Mouse (Mus musculus): ENCODE data around the gene Nol3.

The Nol3 gene

DNA sequence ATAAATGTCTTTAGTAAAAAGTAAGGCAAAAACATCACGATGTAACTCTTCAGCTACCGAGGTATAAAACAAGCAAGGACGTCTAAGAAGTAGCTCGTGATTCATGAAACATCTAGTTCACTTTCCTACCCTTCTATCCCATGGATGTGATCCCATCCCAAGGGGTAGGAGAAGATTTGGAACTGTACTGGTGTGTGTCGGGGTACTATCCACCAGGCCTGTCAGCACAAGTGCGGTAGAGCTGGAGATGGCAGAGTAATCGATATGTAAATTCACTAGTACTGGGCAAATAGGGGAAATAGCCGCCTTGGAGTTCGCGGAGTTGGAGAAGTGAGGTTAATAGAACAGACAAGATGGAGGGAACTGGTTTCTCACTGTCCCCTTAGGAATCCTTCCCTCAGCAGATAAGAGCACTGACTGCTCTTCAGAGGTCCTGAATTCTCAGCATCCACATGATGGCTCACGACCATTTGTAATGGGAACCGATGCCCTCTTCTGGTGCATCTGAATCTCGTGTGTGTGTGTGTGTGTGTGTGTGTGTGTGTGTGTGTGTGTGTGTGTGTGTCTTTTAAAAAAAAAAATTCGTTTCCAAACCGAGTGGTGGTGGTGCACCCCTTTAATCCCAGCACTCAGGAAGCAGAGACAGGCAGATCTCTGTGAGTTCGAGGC, 12.6 kb upstream of the Nol3 start:
- peak; percentile 30 for DNase-seq (ENCODE audit: low read depth, low spot score)

DNA sequence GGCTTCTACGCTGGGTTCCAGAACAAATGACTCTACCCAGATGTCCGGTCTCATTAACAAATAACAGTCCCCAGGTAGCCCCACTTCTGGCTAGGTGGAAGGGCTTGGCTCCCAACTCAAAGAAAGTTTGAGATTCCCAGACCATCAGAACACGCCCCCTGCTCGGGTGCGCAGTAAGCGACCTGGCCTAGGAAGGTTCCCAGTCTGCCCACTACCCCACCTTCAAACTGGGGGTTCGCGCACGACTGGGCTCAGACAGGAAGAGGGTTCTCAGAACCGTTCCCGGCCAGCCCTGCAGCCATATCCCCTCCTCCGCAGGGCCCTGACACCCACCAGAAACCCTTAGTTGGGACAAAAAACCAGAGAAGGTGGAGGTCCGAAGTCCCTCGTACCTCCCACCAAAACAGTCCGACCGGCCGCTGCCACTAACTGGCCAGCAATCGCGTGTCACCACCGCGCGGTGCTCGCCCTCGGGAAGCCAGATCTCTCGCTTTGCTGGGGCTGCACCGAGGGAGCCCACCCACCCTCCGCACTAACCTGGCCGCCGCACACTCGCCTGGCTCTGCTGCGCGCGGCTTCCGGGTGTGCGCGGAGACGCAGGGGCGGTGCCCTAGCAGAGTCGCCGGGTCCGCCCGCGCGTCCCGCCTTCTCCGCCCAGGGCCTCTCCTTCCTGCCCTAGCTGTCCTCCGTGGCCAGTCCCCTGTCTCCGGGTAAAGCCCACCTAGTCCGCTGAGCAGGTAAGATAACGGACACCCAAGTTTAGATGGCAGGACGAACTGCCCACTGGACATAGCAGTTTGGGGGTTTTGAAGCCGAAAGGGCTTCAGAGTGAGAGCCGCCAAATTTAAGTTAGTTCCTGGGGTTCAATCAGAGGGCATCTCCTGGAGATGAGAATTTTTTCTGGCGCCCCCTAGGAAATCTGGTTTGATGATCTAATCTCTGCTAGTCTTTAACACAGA, 11.6 kb upstream of the Nol3 start, which contains the start of the genes Tradd and Fbxl8:
Gene Tradd (minus strand): TSS at position 586 of the 959 bp plus-strand sequence.
Gene Fbxl8 (plus strand): TSS at position 625 of the 959 bp plus-strand sequence.
- peak; percentile 85 for DNase-seq (ENCODE audit: low read depth, low spot score)

GRCm38 (mm10) chr8:105265128-105265527, 10.8 kb upstream of the Nol3 start:
- DNase-seq (ENCODE audit: low read depth, low spot score), result peak; percentile 82

DNA sequence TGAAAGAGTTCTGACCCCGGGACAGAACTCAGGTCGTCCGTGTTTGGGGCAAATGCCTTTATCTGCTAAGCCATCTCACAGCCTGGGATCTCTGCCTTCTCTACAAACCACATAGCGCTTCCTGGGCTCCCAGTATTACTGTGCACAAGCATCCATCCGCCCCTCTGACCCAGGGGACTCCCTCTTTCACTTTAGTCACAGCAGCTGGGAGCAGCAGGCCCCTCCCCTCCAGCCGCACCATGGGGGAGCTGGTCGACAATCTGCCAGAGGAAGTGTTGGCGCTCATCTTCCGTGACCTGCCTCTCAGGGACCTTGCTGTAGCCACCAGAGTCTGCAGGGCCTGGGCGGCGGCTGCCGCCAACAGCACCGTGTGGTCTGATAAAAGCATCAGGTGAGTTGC, 9.2 kb upstream of the Nol3 start:
- peak; percentile 66 for DNase-seq (ENCODE audit: low read depth, low spot score)

- DNase-seq (ENCODE audit: low read depth, low spot score), result no peak
Measured at GRCm38 (mm10) chr8:105268342-105269074, 7.4 kb upstream of the Nol3 start.

DNA sequence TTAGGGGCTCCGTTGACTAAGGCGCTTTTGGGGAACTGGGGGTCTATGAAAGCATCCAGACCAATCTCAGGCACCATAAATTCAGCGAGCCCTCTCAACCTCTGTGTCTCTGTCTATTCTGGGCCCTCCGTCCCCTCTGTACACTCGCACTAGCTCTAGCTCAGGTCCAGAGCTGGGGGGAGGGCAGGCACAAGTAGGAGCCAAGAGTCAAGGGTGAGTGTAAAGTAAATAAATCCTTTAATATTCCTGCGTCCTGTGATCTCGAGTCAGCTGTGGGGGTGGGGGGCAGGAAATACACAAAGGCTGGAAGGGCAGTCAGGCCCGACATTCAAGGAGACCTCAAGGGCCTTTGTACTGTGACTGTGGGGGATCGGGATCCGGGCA, 6.9 kb upstream of the Nol3 start:
- DNase-seq (ENCODE audit: low read depth, low spot score), result no peak

DNA sequence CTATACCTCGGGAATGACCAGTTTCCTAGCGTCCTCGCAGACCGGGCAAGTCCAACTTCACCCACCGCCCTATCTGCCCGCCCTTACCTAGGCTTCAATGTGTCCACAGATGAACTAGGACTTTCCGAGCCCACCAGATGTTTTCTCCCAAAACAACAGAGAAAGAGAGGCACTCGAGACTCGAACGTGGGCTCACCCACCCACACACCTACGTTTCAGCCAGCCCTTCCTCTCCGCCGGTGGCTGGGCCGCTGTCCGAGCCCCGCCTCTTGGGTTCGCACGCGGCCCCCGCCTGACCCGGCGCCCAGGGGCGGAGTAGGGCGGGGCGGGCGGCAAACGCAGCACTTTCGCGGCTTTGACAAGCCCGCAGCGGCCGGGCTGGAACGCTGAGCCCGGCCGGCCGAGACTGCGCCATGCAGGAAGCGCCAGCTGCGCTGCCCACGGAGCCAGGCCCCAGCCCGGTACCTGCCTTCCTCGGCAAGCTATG, 6.4 kb upstream of the Nol3 start, which contains the start of gene Hsf4:
Gene Hsf4 (plus strand): TSS at position 341 of the 487 bp plus-strand sequence.
- peak; percentile 53 for DNase-seq (ENCODE audit: low read depth, low spot score)

GRCm38 (mm10) chr8:105270101-105270915, 5.6 kb upstream of the Nol3 start:
- DNase-seq (ENCODE audit: low read depth, low spot score), result peak; percentile 46

DNA sequence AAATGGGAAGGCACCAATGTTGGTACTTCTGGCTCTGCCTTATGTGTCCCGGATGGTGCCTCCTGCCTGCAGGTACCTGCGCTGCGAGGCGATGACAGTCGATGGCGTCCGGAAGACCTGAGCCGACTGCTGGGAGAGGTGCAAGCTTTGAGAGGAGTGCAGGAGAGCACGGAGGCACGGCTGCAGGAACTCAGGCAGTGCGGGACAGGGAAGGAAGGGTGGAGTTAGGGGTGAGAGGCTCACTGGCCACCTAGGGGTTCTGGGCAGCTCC, 5.1 kb upstream of the Nol3 start:
- DNase-seq (ENCODE audit: low read depth, low spot score), result peak; percentile 43

DNA sequence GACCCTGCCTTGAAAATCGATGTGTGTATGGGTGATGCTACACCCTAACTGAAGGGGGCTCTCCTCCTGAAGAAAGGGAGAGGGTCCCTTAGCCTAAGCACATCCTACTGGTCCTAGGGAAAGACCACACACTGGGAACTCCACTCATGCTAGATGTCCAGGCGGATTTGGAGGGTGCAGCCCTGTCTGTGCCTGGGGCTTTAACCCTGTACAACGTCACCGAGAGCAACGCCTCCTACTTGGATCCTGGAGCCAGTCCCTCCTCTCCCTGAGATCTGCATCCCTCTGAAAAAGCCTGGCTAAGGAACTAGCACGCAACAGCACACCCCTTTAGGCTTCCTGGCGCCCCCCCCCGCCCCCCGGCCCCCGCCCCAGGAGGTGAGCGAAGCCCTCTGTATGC, 553 bp upstream of the Nol3 start:
- DNase-seq (ENCODE audit: low read depth, low spot score), result no peak

DNA sequence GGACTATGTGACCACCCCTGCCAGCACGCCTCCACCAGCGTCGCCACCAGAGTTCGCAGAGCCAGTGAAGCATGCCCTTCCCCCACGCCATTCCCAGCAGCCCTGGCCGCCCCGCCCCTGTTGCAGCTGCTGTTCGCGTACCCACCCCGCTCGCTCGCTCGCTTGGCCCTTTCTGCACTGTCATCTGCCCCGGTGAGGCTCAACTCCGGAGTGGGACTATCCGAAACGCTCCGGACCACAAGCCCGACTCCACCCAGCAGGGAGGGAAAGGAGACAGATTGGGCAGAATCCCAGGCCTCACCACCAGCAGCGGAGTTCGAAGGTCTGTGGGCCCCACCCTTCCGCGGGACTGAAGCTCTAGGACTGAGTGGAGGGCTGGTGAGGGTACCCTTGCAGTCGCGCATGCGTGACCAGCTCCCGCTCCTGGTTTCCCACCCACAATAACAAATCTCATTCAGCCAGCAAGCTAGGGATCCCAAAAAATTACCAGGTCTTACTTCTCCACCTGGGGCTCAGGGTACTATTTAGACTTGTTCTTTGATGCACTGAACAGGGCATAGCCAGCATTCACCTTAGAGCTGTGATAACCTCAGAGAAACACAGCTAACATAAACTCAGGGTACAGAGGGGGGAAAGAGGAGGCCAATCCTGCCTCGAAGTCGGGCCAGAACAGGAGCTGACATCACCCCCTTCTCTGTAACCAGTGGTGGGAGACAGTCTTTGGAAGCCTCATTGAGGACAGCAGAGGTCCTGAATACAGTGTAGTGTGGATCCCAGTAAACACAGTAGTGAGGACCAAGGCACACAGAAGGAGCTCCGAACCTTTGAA, 566 bp downstream of the Nol3 start:
- peak; percentile 31 for DNase-seq (ENCODE audit: low read depth, low spot score)

DNA sequence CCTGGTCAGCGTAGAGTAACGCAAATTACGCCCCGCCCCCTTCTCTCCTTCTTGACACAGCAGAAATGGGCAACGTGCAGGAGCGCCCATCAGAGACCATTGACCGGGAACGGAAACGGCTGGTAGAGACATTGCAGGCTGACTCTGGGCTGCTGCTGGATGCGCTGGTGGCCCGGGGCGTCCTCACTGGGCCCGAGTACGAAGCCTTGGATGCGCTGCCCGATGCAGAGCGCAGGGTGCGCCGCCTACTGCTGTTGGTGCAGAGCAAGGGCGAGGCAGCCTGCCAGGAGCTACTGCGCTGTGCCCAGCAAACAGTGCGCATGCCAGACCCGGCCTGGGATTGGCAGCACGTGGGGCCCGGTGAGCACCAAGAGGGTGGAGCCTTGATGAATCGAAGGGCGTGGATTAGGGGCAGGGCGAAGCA, 3.0 kb downstream of the Nol3 start:
- DNase-seq (ENCODE audit: low read depth, low spot score), result peak; percentile 73

- DNase-seq (ENCODE audit: low read depth, low spot score), result no peak
Measured at GRCm38 (mm10) chr8:105280567-105280966, 4.6 kb downstream of the Nol3 start.

GRCm38 (mm10) chr8:105281821-105282220, 5.9 kb downstream of the Nol3 start:
- no peak for DNase-seq (ENCODE audit: low read depth, low spot score)

DNA sequence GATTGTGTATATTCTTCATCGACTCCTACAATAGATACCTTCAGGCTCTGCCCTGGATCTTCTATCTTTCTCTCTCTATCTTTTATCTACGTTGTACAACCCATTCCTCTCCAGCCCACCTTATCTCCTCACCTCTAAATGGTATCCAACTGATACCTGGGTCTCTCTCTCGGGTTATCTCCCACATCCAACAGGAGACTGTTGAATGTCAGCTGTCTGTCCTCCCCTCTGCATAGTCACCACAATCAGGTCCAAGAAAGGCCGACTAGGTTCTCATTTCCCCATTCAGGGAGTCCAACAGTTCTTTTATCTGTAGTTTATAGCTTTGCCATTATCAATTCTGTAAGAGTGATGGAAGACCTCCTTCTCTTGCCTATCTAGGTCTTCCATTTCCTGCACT, 6.3 kb downstream of the Nol3 start:
- DNase-seq (ENCODE audit: low read depth, low spot score), result no peak

DNA sequence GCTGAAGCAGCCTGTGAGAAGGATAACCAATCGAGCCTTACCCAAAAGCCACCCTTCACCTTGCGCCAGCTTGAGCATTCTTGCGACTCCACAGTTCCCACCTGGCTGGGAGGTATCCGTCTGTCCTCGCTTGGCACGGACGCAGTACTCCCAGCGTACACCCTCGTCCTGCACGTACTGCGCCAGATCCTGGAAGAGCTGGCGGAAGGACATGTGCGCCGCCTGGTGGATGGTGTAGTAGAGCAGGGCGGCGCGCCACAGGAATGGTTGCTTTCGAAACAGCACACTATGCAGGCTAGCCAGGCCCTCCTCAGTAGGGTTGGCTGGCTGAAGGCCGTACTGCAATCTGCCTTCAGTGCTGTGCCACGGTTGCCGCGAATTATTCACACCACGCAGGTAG, 7.1 kb downstream of the Nol3 start:
- DNase-seq (ENCODE audit: low read depth, low spot score), result peak; percentile 80

GRCm38 (mm10) chr8:105285514-105285913, 9.6 kb downstream of the Nol3 start:
- DNase-seq (ENCODE audit: low read depth, low spot score), result no peak

GRCm38 (mm10) chr8:105286907-105287306, 11.0 kb downstream of the Nol3 start:
- no peak for DNase-seq (ENCODE audit: low read depth, low spot score)

GRCm38 (mm10) chr8:105288231-105288630, 12.3 kb downstream of the Nol3 start:
- no peak for DNase-seq (ENCODE audit: low read depth, low spot score)
